Mouse (Mus musculus) midbrain, embryonic 13.5 days (tissue): ENCODE data around the gene Olfr1102. TPM values are rescaled to one million over a fixed set of nuclear protein-coding genes. Genes with fewer than 3 reads are reported as not detected.

Experiments used
- ATAC-seq: fragments of 200-750 bp; cut with Nextera tagmentation; 2 replicates; pipeline ENCODE4 v1.8.0; 2017; ENCODE audit warnings: mild to moderate bottlenecking, moderate TSS enrichment, moderate library complexity
- H3K27ac ChIP-seq: fragments of 300-500 bp; sonication (generic); 2 replicates; pipeline ENCODE4 v1.5.1; 2015; ENCODE audit warnings: inconsistent platforms, mild to moderate bottlenecking, moderate library complexity
- H3K27me3 ChIP-seq: fragments of 300-500 bp; sonication (generic); 2 replicates; pipeline ENCODE4 v1.6.1; 2015; ENCODE audit warnings: mild to moderate bottlenecking, inconsistent platforms
- H3K36me3 ChIP-seq: fragments of 300-500 bp; sonication (generic); 2 replicates; pipeline ENCODE4 v1.6.1; 2015; ENCODE audit warnings: mild to moderate bottlenecking, inconsistent platforms
- H3K4me1 ChIP-seq: fragments of 300-500 bp; sonication (generic); replicated peaks from 2 replicates; pipeline ENCODE4 v1.6.1; 2015; ENCODE audit warnings: inconsistent platforms
- H3K4me2 ChIP-seq: fragments of 300-500 bp; sonication (generic); replicated peaks from 2 replicates; pipeline ENCODE4 v1.6.1; 2015; ENCODE audit warnings: moderate library complexity, mild to moderate bottlenecking, inconsistent platforms
- H3K4me3 ChIP-seq: fragments of 300-500 bp; sonication (generic); replicated peaks from 2 replicates; pipeline ENCODE4 v1.5.1; 2015; ENCODE audit warnings: mild to moderate bottlenecking, inconsistent platforms
- H3K9ac ChIP-seq: fragments of 300-500 bp; sonication (generic); replicated peaks from 2 replicates; pipeline ENCODE4 v1.6.1; 2015; ENCODE audit warnings: mild to moderate bottlenecking, inconsistent platforms
- H3K9me3 ChIP-seq: fragments of 300-500 bp; sonication (generic); 2 replicates; pipeline ENCODE4 v1.6.1; 2016; ENCODE audit warnings: mild to moderate bottlenecking, inconsistent platforms
- WGBS: fragments of 180-500 bp; shearing (Covaris S2); methylation state at CpG from one replicate; pipeline ENCODE4 v1.1.7; 2015; 5-methylcytosine and 5-hydroxymethylcytosine counted together
- polyA plus RNA-seq: library from polyadenylated mRNA; unstranded; fragments of >200 nt; fragmentation: Nextera tagmentation; extraction: Ambion mirVana; gene quantifications from 2 replicates; pipeline ENCODE4 v1.2.1, GENCODE M21; 2015

Gene Olfr1102
- polyA plus RNA-seq = not detected in 2 replicates

DNA sequence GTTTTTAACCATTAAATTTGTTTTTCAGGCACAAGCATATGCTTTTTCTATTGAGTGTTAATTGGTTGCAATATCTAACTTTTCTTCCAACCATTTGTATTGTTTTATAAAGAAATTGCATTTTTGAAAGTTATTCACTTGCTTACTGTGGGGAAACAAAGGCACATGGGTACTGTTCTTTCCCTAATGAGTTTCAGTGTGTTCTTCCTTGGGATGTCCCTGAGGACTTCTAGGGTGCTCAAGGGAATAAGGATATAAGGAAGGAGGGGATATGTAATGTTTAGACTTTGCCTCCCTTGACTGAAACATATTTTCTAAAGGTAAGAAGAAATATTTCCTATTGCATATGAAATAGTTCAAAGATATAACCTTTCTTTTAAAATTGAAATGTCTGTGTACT lies at the start of gene Olfr1102:
Gene Olfr1102 (plus strand): TSS at position 301 of the 400 bp plus-strand sequence.
- H3K36me3 ChIP-seq = no peaks in the 10 kb centered on the region
- no peak within 1 kb of the TSS for H3K27ac ChIP-seq
- no peaks in the 10 kb centered on the region for H3K4me1 ChIP-seq
- no peak within 1 kb of the TSS for H3K9ac ChIP-seq
- no peak within 1 kb of the TSS for H3K4me2 ChIP-seq
- ATAC-seq = no peak
- no peak within 1 kb of the TSS for H3K4me3 ChIP-seq
- H3K27me3 ChIP-seq = no peaks in the 10 kb centered on the region
- H3K9me3 ChIP-seq = no peaks in the 10 kb centered on the region

GRCm38 (mm10) chr2:86960593-86960992 lies 37.6 kb upstream of the Olfr1102 start, which contains the start of gene Olfr1099:
TSS of gene Olfr1099 (minus strand) at chr2:86960693.
- H3K9ac ChIP-seq = no peak within 1 kb of the TSS
- H3K4me3 ChIP-seq = no peak within 1 kb of the TSS
- no peaks in the 10 kb centered on the region for H3K27me3 ChIP-seq
- no peaks in the 10 kb centered on the region for H3K4me1 ChIP-seq
- H3K4me2 ChIP-seq = no peak within 1 kb of the TSS
- 89% methylated on average over 1 of the region's 1 CpGs for WGBS
- no peaks in the 10 kb centered on the region for H3K36me3 ChIP-seq
- H3K9me3 ChIP-seq = no peaks in the 10 kb centered on the region
- H3K27ac ChIP-seq = no peak within 1 kb of the TSS
- no peak for ATAC-seq

DNA sequence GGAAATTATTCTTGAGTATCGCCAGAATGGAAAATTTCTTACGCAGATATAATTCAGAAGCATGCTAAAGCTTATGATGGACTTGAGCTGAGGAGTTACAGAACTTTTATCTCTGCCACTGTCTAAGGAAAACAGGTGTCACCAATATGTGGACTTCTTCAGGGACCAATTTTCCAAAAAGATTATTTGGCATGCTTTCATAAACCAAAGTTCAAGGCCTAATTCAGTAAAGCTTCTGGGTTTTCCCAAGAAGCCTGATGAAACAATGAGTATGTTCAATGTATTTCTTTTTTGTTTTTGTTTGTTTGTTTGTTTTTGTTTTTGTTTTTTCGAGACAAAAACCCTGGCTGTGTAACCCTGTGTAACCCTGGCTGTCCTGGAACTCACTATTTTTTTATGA lies 18.3 kb upstream of the Olfr1102 start, which contains the start of gene Olfr1100:
Gene Olfr1100 (minus strand): TSS at position 101 of the 400 bp plus-strand sequence.
- Histone ChIP-seq H3K4me2 (no peak within 1 kb of the TSS), H3K27me3 (no peaks in the 10 kb centered on the region), H3K4me1 (no peaks in the 10 kb centered on the region), H3K27ac (no peak within 1 kb of the TSS), H3K36me3 (no peaks in the 10 kb centered on the region), H3K9me3 (no peaks in the 10 kb centered on the region), H3K9ac (no peak within 1 kb of the TSS), H3K4me3 (no peak within 1 kb of the TSS)
- ATAC-seq = no peak
- WGBS = 81% methylated on average over 3 of the region's 3 CpGs

DNA sequence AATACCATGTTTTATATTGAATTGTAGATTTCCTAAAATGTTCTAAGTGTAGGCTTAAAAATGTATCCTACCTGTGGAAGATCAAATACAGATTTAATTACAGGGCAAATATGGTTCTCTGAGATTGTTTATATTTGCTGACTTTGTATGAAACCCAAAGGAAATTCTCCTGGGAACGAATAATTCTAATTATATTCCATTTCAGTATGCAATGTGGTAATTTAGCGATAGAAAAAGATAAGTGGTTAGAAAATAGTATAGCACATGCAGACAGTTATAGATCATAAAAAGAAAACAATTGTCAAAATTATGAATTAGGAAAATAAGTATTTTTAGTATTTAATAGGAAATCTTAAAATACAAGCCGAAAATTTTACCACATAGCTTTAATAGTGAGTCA lies 7.1 kb upstream of the Olfr1102 start, which contains the start of gene Olfr1101:
Gene Olfr1101 (minus strand): TSS at position 101 of the 400 bp plus-strand sequence.
- H3K9me3 ChIP-seq = no peaks in the 10 kb centered on the region
- no peak within 1 kb of the TSS for H3K4me3 ChIP-seq
- H3K4me1 ChIP-seq = no peaks in the 10 kb centered on the region
- H3K9ac ChIP-seq = no peak within 1 kb of the TSS
- ATAC-seq = no peak
- H3K27me3 ChIP-seq = no peaks in the 10 kb centered on the region
- H3K27ac ChIP-seq = no peak within 1 kb of the TSS
- H3K4me2 ChIP-seq = no peak within 1 kb of the TSS
- WGBS = 83% methylated on average over 3 of the region's 3 CpGs
- no peaks in the 10 kb centered on the region for H3K36me3 ChIP-seq

DNA sequence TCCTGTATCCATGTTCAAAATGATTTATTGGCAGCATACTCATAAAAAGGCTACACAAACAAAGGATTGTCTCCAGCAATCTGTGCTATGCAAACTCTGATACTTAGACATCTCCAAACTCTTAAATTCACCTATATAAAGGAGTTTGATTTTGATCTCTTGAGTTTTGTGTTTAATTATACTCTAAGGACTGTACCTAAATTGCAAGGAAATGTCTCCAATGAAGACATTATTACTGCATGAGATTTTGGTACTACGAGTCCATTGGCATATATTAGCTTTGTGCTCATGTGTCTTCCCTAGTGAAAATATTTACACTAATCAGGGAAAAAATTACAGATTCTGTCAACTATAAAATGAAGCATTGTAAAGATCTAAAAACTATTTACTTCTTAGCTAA lies 28.8 kb downstream of the Olfr1102 start, which contains the start of gene Olfr1104:
Gene Olfr1104 (minus strand): TSS at position 101 of the 400 bp plus-strand sequence.
- Histone ChIP-seq H3K9ac (no peak within 1 kb of the TSS), H3K36me3 (no peaks in the 10 kb centered on the region), H3K27ac (no peak within 1 kb of the TSS), H3K9me3 (no peaks in the 10 kb centered on the region), H3K27me3 (no peaks in the 10 kb centered on the region), H3K4me2 (no peak within 1 kb of the TSS), H3K4me3 (no peak within 1 kb of the TSS), H3K4me1 (no peaks in the 10 kb centered on the region)
- WGBS = 93% methylated on average over 1 of the region's 1 CpGs
- ATAC-seq = no peak

- no peak for ATAC-seq
- Histone ChIP-seq H3K27me3 (no peaks in the 10 kb centered on the region), H3K9ac (no peak within 1 kb of the TSS)
Measured at GRCm38 (mm10) chr2:87036431-87036830, 38.2 kb downstream of the Olfr1102 start, which contains the start of gene Olfr1105. TSS of gene Olfr1105 (minus strand) at chr2:87036531.

DNA sequence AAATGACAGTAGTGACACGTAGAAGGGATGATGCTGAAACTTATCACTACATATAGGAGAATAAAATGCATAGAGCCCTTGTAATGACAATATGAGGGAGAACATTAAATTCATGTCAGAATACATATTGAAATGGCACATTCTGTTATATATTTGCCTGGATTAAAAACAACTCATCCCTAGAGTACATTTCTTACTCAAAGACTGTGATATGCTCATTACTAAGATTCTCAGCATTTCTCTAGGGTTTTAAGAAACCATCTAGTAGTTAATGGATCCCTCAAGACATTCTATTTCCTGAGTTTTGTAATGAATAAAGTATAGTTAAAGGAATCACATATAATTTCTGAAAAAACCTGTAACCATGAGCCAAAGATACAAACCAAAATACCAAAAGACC lies 54.0 kb downstream of the Olfr1102 start, which contains the start of gene Olfr1106:
Gene Olfr1106 (minus strand): TSS at position 101 of the 400 bp plus-strand sequence.
- Histone ChIP-seq H3K27me3 (no peaks in the 10 kb centered on the region), H3K4me3 (no peak within 1 kb of the TSS), H3K36me3 (no peaks in the 10 kb centered on the region), H3K27ac (no peak within 1 kb of the TSS), H3K4me1 (no peaks in the 10 kb centered on the region), H3K4me2 (no peak within 1 kb of the TSS), H3K9ac (no peak within 1 kb of the TSS), H3K9me3 (no peaks in the 10 kb centered on the region)
- WGBS = 64% methylated on average over 1 of the region's 1 CpGs
- ATAC-seq = no peak

More at GRCm38 (mm10) chr2:87036431-87036830, 38.2 kb downstream of the Olfr1102 start, which contains the start of gene Olfr1105:
- no peak within 1 kb of the TSS for H3K4me3 ChIP-seq
- no peaks in the 10 kb centered on the region for H3K36me3 ChIP-seq
- H3K4me2 ChIP-seq = no peak within 1 kb of the TSS
- no peaks in the 10 kb centered on the region for H3K9me3 ChIP-seq
- no peak within 1 kb of the TSS for H3K27ac ChIP-seq
- no peaks in the 10 kb centered on the region for H3K4me1 ChIP-seq

Other genes with a start within 250 kb of the Olfr1102 start
- gene Olfr1090, start 239.4 kb upstream of the Olfr1102 start, polyA plus RNA-seq = not detected in 2 replicates
- not detected in 2 replicates for gene Olfr1093, start 215.9 kb upstream of the Olfr1102 start, polyA plus RNA-seq
- not detected in 2 replicates for gene Olfr141, start 188.4 kb upstream of the Olfr1102 start, polyA plus RNA-seq
- not detected in 2 replicates for gene Olfr1094, start 173.7 kb upstream of the Olfr1102 start, polyA plus RNA-seq
- not detected in 2 replicates for gene Olfr1095, start 146.7 kb upstream of the Olfr1102 start, polyA plus RNA-seq
- not detected in 2 replicates for gene Gm13723, start 123.6 kb upstream of the Olfr1102 start, polyA plus RNA-seq
- not detected in 2 replicates for gene Olfr1097, start 106.2 kb upstream of the Olfr1102 start, polyA plus RNA-seq
- not detected in 2 replicates for gene Olfr1098, start 73.9 kb upstream of the Olfr1102 start, polyA plus RNA-seq
- not detected in 2 replicates for gene Olfr1099, start 37.7 kb upstream of the Olfr1102 start, polyA plus RNA-seq
- not detected in 2 replicates for gene Olfr1100, start 18.4 kb upstream of the Olfr1102 start, polyA plus RNA-seq
- not detected in 2 replicates for gene Olfr1101, start 7.2 kb upstream of the Olfr1102 start, polyA plus RNA-seq
- gene Olfr1104, start 28.7 kb downstream of the Olfr1102 start, polyA plus RNA-seq = not detected in 2 replicates
- gene Olfr1105, start 38.1 kb downstream of the Olfr1102 start, polyA plus RNA-seq = not detected in 2 replicates
- gene Olfr1106, start 53.9 kb downstream of the Olfr1102 start, polyA plus RNA-seq = not detected in 2 replicates
- gene Olfr1107, start 77.4 kb downstream of the Olfr1102 start, polyA plus RNA-seq = not detected in 2 replicates
- not detected in 2 replicates for gene Olfr1109, start 97.6 kb downstream of the Olfr1102 start, polyA plus RNA-seq
- gene Olfr259, start 116.2 kb downstream of the Olfr1102 start, polyA plus RNA-seq = not detected in 2 replicates
- gene Olfr1110, start 141.9 kb downstream of the Olfr1102 start, polyA plus RNA-seq = not detected in 2 replicates
- not detected in 2 replicates for gene Olfr1111, start 154.2 kb downstream of the Olfr1102 start, polyA plus RNA-seq
- gene Olfr1112, start 189.4 kb downstream of the Olfr1102 start, polyA plus RNA-seq = not detected in 2 replicates
- not detected in 2 replicates for gene Olfr1113, start 210.6 kb downstream of the Olfr1102 start, polyA plus RNA-seq
- not detected in 2 replicates for gene Olfr1115, start 249.6 kb downstream of the Olfr1102 start, polyA plus RNA-seq